In the genomic region with DNA sequence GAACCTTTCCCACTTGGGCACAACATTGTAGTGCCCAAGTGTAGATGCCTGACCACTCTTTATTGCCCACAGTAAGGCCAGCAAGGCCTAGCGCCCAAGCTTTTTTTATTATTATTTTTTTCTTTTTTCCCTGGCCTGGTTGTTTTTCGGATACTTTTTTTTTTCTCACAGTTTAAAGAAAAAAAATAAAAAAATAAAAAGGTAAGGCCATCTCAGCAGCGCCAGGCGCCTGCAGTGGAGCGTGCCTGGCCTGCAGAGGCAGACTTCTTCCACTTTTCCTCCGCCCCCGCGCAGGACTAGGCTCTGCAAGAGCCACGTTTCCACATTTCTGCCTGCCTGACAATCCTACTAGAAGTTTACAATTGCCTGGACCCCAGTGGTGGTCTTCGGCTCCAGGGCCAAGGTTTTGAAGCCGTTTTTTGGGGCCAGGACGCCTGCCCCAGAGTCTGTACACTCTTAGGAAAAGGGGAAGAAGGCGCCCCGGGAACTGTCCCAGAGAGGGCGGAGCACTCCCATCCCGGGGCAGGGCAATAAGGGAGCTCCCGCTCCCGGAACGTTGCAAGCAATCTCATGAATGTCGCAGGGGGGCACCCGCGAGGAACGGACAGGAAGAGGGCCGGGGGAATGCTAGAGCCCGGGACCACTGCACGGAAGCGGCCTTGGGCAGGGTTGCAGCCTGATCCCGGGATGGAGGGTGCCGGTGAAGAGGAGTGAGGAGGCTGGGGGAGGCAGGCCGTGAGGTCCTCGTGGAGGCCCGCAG, we compare ENCODE assay signal across 8 mouse cellular contexts. TPM values are rescaled to one million over a fixed set of nuclear protein-coding genes. Genes with fewer than 3 reads are reported as not detected.
DNase-seq lines count a peak whose midpoint lies in the region; ATAC-seq lines count a peak whose summit lies in the region.

TSS of gene Stx16 (plus strand) at position 636 of the 760 bp plus-strand sequence.

- no peaks in the 10 kb centered on the region for H3K36me3 ChIP-seq in lung, embryonic 16.5 days (ENCODE audit: control insufficient read depth, insufficient read depth, low read length)

- WGBS in lung, embryonic 16.5 days = 1% methylated on average over 32 of the region's 32 CpGs

- peak within 1 kb of the TSS; percentile 98 for H3K27ac ChIP-seq in lung, embryonic 16.5 days (ENCODE audit: low read length)

- no peaks in the 10 kb centered on the region for H3K27me3 ChIP-seq in lung, embryonic 16.5 days (ENCODE audit: control insufficient read depth, insufficient read depth, low read depth, low read length)

- no peaks in the 10 kb centered on the region for H3K9me3 ChIP-seq in lung, embryonic 16.5 days (ENCODE audit: control insufficient read depth, low read length)

- H3K4me1 ChIP-seq in lung, embryonic 16.5 days (replicated peaks; ENCODE audit: control insufficient read depth, insufficient read depth, low read length) = peaks cover 31% of the 10 kb centered on the region

- peak within 1 kb of the TSS; percentile 93 for H3K4me2 ChIP-seq in lung, embryonic 16.5 days (ENCODE audit: low read depth, low read length)

- ATAC-seq in hematopoietic stem cell, adult 5-6 weeks (replicated peaks in 1 of 2; ENCODE audit: insufficient read depth in 1 of 2, low FRiP score in 2 of 2, low TSS enrichment in 1 of 2, low read depth in 1 of 2, poor library complexity in 2 of 2, severe bottlenecking in 2 of 2) = peak; percentile 83 to 91
- peak; percentile 96 for ATAC-seq in lung, embryonic 16.5 days (ENCODE audit: low read depth)

- DNase-seq in MEL-GATA-1-ER (ENCODE audit: extremely low read depth, low read depth) = peak; percentile 78
- peak; percentile 97 for DNase-seq in cerebellum, adult 8-10 months
- DNase-seq in forelimb bud, embryonic 11.5 days (ENCODE audit: low read depth, low spot score) = peak; percentile 90
- peak; percentile 89 for DNase-seq in layer of hippocampus, adult 9-10 months (ENCODE audit: low spot score)
- DNase-seq in ovary, postnatal 10 days (ENCODE audit: low spot score) = peak; percentile 98
- DNase-seq in thymus, postnatal 10 days (ENCODE audit: low spot score in 2 of 2) = peak; percentile 82 to 88

- H3K9ac ChIP-seq in lung, embryonic 16.5 days (ENCODE audit: low read length) = peak within 1 kb of the TSS; percentile 95

- peak within 1 kb of the TSS; percentile 88 for H3K4me3 ChIP-seq in lung, embryonic 16.5 days (ENCODE audit: low read length)

RNA-seq across cellular contexts. Expression of gene Stx16, which starts in this region (rescaled TPM):
- 44.5 and 46.3 TPM in 2 replicates for total RNA-seq in hematopoietic stem cell, adult 5-6 weeks (2017)
- 11.3 and 12.1 TPM in 2 replicates for polyA plus RNA-seq in lung, embryonic 16.5 days (2015; fragmentation: Nextera tagmentation; extraction: Ambion mirVana)

Comparison
In these comparisons a context has a peak if more than half of its experiments do, and no peak if none do; other contexts are left out.
1. Peak in every context shown above with its lines: DNase-seq, ATAC-seq, H3K4me3 ChIP-seq and H3K27ac ChIP-seq.